Mouse (Mus musculus) lung, postnatal 0 days (tissue): ENCODE results near the gene Gm45753. TPM values are rescaled to one million over a fixed set of nuclear protein-coding genes. Genes with fewer than 3 reads are reported as not detected.
A peak's percentile ranks its signal among the peaks of the same experiment; 100 is the strongest.

Experiments
- ATAC-seq: fragments of 200-750 bp; cut with Nextera tagmentation; 2 replicates; pipeline ENCODE4 v1.8.0; 2017; ENCODE audit warnings: moderate library complexity
- DNase-seq: peaks from one replicate; pipeline ENCODE4 v3.0.0-alpha.2; 2016; ENCODE audit warnings: low spot score
- H3K27ac ChIP-seq: fragments of 300-500 bp; sonication (generic); 2 replicates; pipeline ENCODE4 v1.5.1; 2014; ENCODE audit warnings: antibody characterized with exemption, mild to moderate bottlenecking, low read length, mixed read lengths
- H3K27me3 ChIP-seq: fragments of 300-500 bp; sonication (generic); replicated peaks from 2 replicates; pipeline ENCODE4 v1.6.1; 2014; ENCODE audit warnings: low read length, mixed read lengths; ENCODE audit not compliant: insufficient read depth
- H3K36me3 ChIP-seq: fragments of 300-500 bp; sonication (generic); 2 replicates; pipeline ENCODE4 v1.6.1; 2014; ENCODE audit warnings: low read length, mixed read lengths; ENCODE audit not compliant: insufficient read depth
- H3K4me1 ChIP-seq: fragments of 300-500 bp; sonication (generic); 2 replicates; pipeline ENCODE4 v1.6.1; 2014; ENCODE audit warnings: antibody characterized with exemption, low read depth, low read length, mixed read lengths; ENCODE audit not compliant: insufficient read depth
- H3K4me2 ChIP-seq: fragments of 300-500 bp; sonication (generic); replicated peaks from 2 replicates; pipeline ENCODE4 v1.6.1; 2014; ENCODE audit warnings: low read depth, mild to moderate bottlenecking, low read length, moderate library complexity, mixed read lengths
- H3K4me3 ChIP-seq: fragments of 300-500 bp; sonication (generic); 2 replicates; pipeline ENCODE4 v1.5.1; 2014; ENCODE audit warnings: low read depth, low read length
- H3K9ac ChIP-seq: fragments of 300-500 bp; sonication (generic); replicated peaks from 2 replicates; pipeline ENCODE4 v1.6.1; 2014; ENCODE audit warnings: low read depth, mild to moderate bottlenecking
- H3K9me3 ChIP-seq: fragments of 300-500 bp; sonication (generic); 2 replicates; pipeline ENCODE4 v1.6.1; 2016; ENCODE audit warnings: low read length, mixed read lengths
- CTCF ChIP-seq: IDR thresholded peaks from 2 replicates; pipeline ENCODE4 v1.5.1; 2016; ENCODE audit warnings: antibody characterized with exemption, mild to moderate bottlenecking
- EP300 ChIP-seq: IDR thresholded peaks from 2 replicates; pipeline ENCODE4 v1.6.1; 2016; ENCODE audit warnings: antibody characterized with exemption, mild to moderate bottlenecking, control low read depth
- WGBS: fragments of 180-500 bp; shearing (Covaris S2); extraction: QIAGEN DNeasy Blood & Tissue Kit; methylation state at CpG from one replicate; pipeline ENCODE4 v1.1.7; 2014; 5-methylcytosine and 5-hydroxymethylcytosine counted together
- polyA plus RNA-seq: library from polyadenylated mRNA; unstranded; fragments of >200 nt; fragmentation: Nextera tagmentation; extraction: Ambion mirVana; gene quantifications from 2 replicates; pipeline ENCODE4 v1.2.1, GENCODE M21; 2015

Gm45753 gene
- polyA plus RNA-seq, 1 experiment from 2014 or later = 0.05 TPM

- Histone ChIP-seq H3K4me2 (no peak overlapping the region), H3K9ac (no peak overlapping the region), H3K27me3 (no peaks in the 10 kb centered on the region), H3K4me3 (no peak overlapping the region), H3K36me3 (no peaks in the 10 kb centered on the region), H3K4me1 (no peaks in the 10 kb centered on the region), H3K27ac (no peak overlapping the region), H3K9me3 (no peaks in the 10 kb centered on the region)
- DNase-seq (peak; percentile 18), ATAC-seq (peak; percentile 42)
- WGBS = 53% methylated on average over 4 of the region's 4 CpGs
- no peak for TF ChIP-seq EP300
- TF ChIP-seq CTCF = no peak
Measured at GRCm38 (mm10) chr8:45267611-45268391, 40.5 kb downstream of the Gm45753 start.

DNA sequence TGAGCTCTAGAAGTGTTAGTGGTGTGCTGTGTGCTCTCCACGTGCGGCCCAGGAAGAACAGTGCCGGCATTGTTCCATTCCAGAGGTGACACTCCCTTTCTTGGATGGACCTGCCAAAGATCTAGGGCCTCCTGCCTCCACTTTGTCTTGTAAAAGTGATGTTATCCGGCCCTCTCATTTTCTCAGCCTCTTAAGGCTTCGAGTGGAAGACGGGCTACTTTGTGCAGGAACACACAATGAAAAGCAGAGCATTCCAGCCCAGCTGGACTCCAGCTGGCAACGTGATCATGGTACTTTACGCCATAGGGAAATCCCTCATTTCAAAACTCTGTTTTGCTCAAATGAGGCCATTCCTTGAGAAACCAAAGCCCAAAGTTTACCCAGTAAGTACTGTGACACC lies 41.3 kb downstream of the Gm45753 start:
- DNase-seq = peak; percentile 74
- Histone ChIP-seq H3K9me3 (no peaks in the 10 kb centered on the region), H3K4me2 (no peak overlapping the region), H3K36me3 (no peaks in the 10 kb centered on the region), H3K27me3 (no peaks in the 10 kb centered on the region), H3K27ac (no peak overlapping the region), H3K4me1 (no peaks in the 10 kb centered on the region), H3K4me3 (no peak overlapping the region), H3K9ac (no peak overlapping the region)
- TF ChIP-seq CTCF = no peak
- peak; percentile 36; the same call in 1 of the 2 replicates for TF ChIP-seq EP300
- ATAC-seq = peak; percentile 82
- WGBS = 40% methylated on average over 8 of the region's 8 CpGs

DNA sequence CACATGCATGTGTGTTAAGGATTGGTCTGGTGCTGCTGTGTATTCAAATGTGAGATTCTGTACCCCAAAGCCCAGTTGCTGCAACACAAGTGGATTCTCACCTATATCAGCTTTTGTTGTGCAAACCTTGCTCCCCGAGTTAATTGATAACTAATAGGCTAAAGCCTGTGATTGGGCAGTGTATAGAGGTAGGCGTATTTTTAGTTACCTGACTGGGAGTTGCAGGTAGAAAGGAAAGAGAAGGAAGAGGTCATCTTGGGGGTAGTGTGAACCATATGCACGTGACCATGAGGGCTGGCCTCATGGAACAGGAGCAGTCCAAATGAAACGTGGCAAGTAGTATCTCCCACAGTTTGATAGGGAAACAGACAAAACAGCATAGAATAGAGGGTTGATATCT lies 43.3 kb downstream of the Gm45753 start:
- no peak overlapping the region for H3K4me3 ChIP-seq
- TF ChIP-seq CTCF (no peak), EP300 (no peak)
- H3K4me1 ChIP-seq = no peaks in the 10 kb centered on the region
- WGBS = 78% methylated on average over 4 of the region's 4 CpGs
- no peak overlapping the region for H3K9ac ChIP-seq
- H3K4me2 ChIP-seq = no peak overlapping the region
- ATAC-seq (no peak), DNase-seq (no peak)
- H3K27me3 ChIP-seq = no peaks in the 10 kb centered on the region
- H3K27ac ChIP-seq = no peak overlapping the region
- no peaks in the 10 kb centered on the region for H3K36me3 ChIP-seq
- H3K9me3 ChIP-seq = no peaks in the 10 kb centered on the region

DNA sequence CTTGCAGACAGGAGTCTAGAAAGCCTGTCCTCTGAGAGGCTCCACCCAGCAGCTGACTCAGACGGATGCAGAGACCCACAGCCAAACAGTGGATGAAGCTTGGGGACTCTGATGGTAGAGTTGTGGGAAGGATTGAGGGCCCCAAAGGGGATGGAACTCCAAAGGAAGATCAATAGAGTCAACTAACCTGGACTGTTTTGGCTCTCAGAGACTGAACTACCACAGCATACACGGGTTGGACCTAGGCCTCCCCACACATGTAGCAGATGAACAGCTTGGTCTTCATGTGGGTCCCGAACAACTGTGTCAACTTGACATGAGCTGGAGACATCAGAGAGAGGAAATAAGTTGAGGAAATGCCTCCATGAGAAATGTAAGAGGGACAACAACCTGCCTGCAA lies 45.4 kb downstream of the Gm45753 start:
- H3K4me2 ChIP-seq = no peak overlapping the region
- no peak overlapping the region for H3K9ac ChIP-seq
- no peaks in the 10 kb centered on the region for H3K27me3 ChIP-seq
- ATAC-seq (no peak), DNase-seq (no peak)
- TF ChIP-seq EP300 = no peak
- no peak for TF ChIP-seq CTCF
- no peaks in the 10 kb centered on the region for H3K4me1 ChIP-seq
- 79% methylated on average over 3 of the region's 3 CpGs for WGBS
- H3K4me3 ChIP-seq = no peak overlapping the region
- no peak overlapping the region for H3K27ac ChIP-seq
- H3K36me3 ChIP-seq = no peaks in the 10 kb centered on the region
- no peaks in the 10 kb centered on the region for H3K9me3 ChIP-seq

DNA sequence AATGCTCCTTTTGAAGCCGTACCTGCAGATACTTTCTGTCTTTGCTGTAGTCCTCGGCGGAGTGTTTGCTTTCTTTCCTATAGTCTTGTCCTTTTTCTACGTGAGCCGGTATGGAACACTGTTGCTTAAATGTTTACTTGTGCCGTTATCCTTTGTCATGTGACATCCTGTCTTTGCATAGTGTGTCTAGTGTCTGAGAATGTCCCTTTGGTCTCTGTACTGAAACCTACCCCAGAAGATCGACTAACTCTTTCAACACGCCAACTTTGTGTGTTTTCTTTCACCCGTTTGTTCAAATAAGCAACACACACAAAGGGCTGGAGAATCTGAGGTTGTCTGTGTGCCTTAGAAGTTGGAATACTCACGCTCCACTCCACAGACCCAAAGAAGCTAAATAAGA lies 46.3 kb downstream of the Gm45753 start, which contains the start of gene F11:
Gene F11, minus strand, starts transcription at position 112 of the 400 bp plus-strand sequence.
- ATAC-seq = no peak
- TF ChIP-seq CTCF (no peak), EP300 (no peak)
- WGBS = 36% methylated on average over 10 of the region's 10 CpGs
- Histone ChIP-seq H3K4me1 (no peaks in the 10 kb centered on the region), H3K4me2 (no peak within 1 kb of the TSS), H3K9me3 (no peaks in the 10 kb centered on the region), H3K27me3 (no peaks in the 10 kb centered on the region), H3K27ac (no peak within 1 kb of the TSS), H3K9ac (no peak within 1 kb of the TSS), H3K36me3 (no peaks in the 10 kb centered on the region), H3K4me3 (no peak within 1 kb of the TSS)
- DNase-seq = no peak

- Histone ChIP-seq H3K27ac (no peak overlapping the region), H3K36me3 (no peaks in the 10 kb centered on the region), H3K9me3 (no peaks in the 10 kb centered on the region), H3K27me3 (no peaks in the 10 kb centered on the region), H3K4me1 (no peaks in the 10 kb centered on the region), H3K4me3 (no peak overlapping the region), H3K4me2 (no peak overlapping the region), H3K9ac (no peak overlapping the region)
- 86% methylated on average over 8 of the region's 8 CpGs for WGBS
- TF ChIP-seq CTCF (no peak), EP300 (no peak)
- DNase-seq (no peak), ATAC-seq (no peak)
Measured at GRCm38 (mm10) chr8:45258421-45258820, 49.8 kb downstream of the Gm45753 start.
